22 mouse cellular contexts compared by ENCODE assay signal in genomic region chr1:134107777-134108176, GRCm38 (mm10). TPM values are rescaled to one million over a fixed set of nuclear protein-coding genes. Genes with fewer than 3 reads are reported as not detected.
"Had no signal": no experiment of that assay in that cellular context is flagged by ENCODE, and none has a peak within 500 bp of the region (broad histone marks: within the 10 kb centered on the region; RNA-seq: fewer than 3 reads in every experiment).

No protein-coding gene starts in this region.

- H3K9me3 ChIP-seq: limb, embryonic 12.5 days; limb, embryonic 15.5 days; midbrain, embryonic 15.5 days; neural tube, embryonic 15.5 days had no signal

- H3K9ac ChIP-seq: limb, embryonic 12.5 days; limb, embryonic 15.5 days; liver, embryonic 14.5 days; midbrain, embryonic 15.5 days; neural tube, embryonic 15.5 days had no signal

- DNase-seq: kidney, adult 2 months; left cerebral cortex, postnatal 4 days; lung, adult 18-20 months; right cerebral cortex, adult 18-20 months; right cerebral cortex, postnatal 14 days; right cerebral cortex, postnatal 4 days; thymus, adult 18-20 months; thymus, postnatal 36 days had no signal

- H3K27me3 ChIP-seq: limb, embryonic 15.5 days; midbrain, embryonic 15.5 days; neural tube, embryonic 15.5 days had no signal

- H3K27ac ChIP-seq: kidney, postnatal 0 days; limb, embryonic 12.5 days; limb, embryonic 15.5 days; liver, embryonic 14.5 days; macrophage; midbrain, embryonic 15.5 days; neural tube, embryonic 15.5 days; stomach, postnatal 0 days had no signal

- H3K4me1 ChIP-seq: limb, embryonic 12.5 days; midbrain, embryonic 15.5 days had no signal

- H3K4me3 ChIP-seq: limb, embryonic 12.5 days; limb, embryonic 15.5 days; midbrain, embryonic 15.5 days; myocyte; neural tube, embryonic 15.5 days had no signal

- H3K4me2 ChIP-seq: limb, embryonic 12.5 days; limb, embryonic 15.5 days; midbrain, embryonic 15.5 days; neural tube, embryonic 15.5 days had no signal

- H3K36me3 ChIP-seq: limb, embryonic 12.5 days; limb, embryonic 15.5 days; midbrain, embryonic 15.5 days; neural tube, embryonic 15.5 days had no signal

- ATAC-seq: intestine, postnatal 0 days; lung, postnatal 0 days; midbrain, embryonic 15.5 days had no signal

RNA-seq across cellular contexts. Expression of gene Chit1, which starts 3.3 kb away (rescaled TPM):
- polyA plus RNA-seq: intestine, embryonic 14.5 days; intestine, postnatal 0 days; kidney, adult 2 months; large intestine, adult 2 months; limb, embryonic 12.5 days; macrophage; stomach, embryonic 14.5 days had no signal
